Mouse (Mus musculus): Measurements from ENCODE around the gene Zfp473. TPM values are rescaled to one million over a fixed set of nuclear protein-coding genes. Genes with fewer than 3 reads are reported as not detected.
"Not testable (repeated sequence)": the region's sequence is repeated elsewhere in the genome, so short reads cannot be mapped to it uniquely, and the experiment has no call there.

Zfp473 gene
- polyA plus RNA-seq (2015; fragmentation: Nextera tagmentation; extraction: Ambion mirVana) = 0.54 and 0.80 TPM in 2 replicates

DNA sequence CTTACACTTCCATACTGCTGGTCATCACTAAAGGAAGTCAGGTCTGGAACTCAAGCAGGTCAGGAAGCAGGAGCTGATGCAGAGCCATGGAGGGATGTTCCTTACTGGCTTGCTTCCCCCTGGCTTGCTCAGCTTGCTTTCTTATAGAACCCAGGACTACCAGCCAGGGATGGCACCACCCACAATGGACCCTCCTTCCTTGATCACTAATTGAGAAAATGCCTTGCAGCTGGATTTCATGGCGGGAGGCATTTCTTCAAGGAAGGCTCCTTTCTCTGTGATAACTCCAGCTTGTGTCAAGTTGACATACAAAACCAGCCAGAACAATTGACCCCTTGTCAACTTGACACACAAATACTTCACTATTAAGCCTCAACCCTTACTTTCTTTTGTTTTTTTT, at the start of gene Zfp473:
Gene Zfp473, minus strand, starts transcription at position 101 of the 400 bp plus-strand sequence.
- H3K27ac ChIP-seq (ENCODE audit: low read length); H3K4me2 ChIP-seq (ENCODE audit: low read depth, low read length); ATAC-seq (replicated peaks; ENCODE audit: extremely low read depth, insufficient read depth, low FRiP score); H3K4me3 ChIP-seq (ENCODE audit: low read length); H3K9me3 ChIP-seq (replicated peaks; ENCODE audit: control insufficient read depth, low read length); H3K27me3 ChIP-seq (ENCODE audit: control insufficient read depth, insufficient read depth, low read length); H3K9ac ChIP-seq (ENCODE audit: low read length): not testable (repeated sequence)
- H3K36me3 ChIP-seq (ENCODE audit: control insufficient read depth, insufficient read depth) = peaks cover 26% of the 10 kb centered on the region
- H3K4me1 ChIP-seq (ENCODE audit: control insufficient read depth, insufficient read depth, low read length) = peaks cover 11% of the 10 kb centered on the region
- 95% methylated on average over 1 of the region's 1 CpGs for WGBS

DNA sequence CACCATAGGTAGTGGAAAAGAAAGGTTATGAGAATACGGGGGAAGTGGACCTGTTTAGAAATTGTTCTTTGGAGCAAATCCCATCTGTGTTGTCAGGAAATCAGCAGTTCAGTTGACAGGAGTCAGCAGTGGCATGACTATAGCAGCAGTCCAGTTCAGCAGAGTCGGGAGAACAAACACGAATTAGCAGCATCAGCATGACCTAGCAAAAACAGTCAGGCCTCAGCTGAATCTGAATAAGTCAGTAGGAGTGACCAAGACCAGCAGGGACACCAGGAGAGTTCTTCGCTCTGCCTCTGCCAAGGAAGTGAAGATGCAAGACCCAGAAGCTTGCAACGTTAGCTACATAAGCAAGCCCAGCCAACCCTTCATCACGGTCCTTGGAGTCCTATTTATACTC, 41.9 kb upstream of the Zfp473 start:
- Histone ChIP-seq H3K36me3 (ENCODE audit: control insufficient read depth, insufficient read depth) (no peaks in the 10 kb centered on the region), H3K9ac (ENCODE audit: low read length) (no peak overlapping the region), H3K4me3 (ENCODE audit: low read length) (no peak overlapping the region), H3K27me3 (ENCODE audit: control insufficient read depth, insufficient read depth, low read length) (no peaks in the 10 kb centered on the region), H3K27ac (ENCODE audit: low read length) (no peak overlapping the region), H3K4me1 (ENCODE audit: control insufficient read depth, insufficient read depth, low read length) (no peaks in the 10 kb centered on the region), H3K9me3 (replicated peaks; ENCODE audit: control insufficient read depth, low read length) (peaks cover 14% of the 10 kb centered on the region), H3K4me2 (ENCODE audit: low read depth, low read length) (no peak overlapping the region)
- WGBS = 76% methylated on average over 6 of the region's 6 CpGs
- ATAC-seq (replicated peaks; ENCODE audit: extremely low read depth, insufficient read depth, low FRiP score) = no peak

DNA sequence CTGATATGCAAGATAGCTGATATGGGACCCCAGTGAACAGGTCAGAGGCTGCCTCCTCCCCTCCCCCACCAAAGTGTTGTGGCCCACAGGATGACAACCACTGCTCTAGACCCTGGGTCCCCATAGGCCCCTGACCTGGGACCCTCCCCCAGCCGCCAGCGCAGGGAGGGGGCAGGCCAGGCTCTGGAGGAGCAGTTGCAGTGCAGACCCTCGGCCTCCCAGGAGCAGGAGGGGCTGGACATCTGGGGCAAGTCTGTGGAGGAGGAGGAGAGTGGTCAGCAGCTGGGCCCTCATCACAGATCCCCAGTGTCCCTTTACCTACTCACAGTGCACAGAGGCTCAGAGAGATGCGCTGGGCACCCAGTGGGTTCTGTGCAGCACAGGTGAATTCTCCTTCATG, 39.2 kb upstream of the Zfp473 start:
- H3K4me2 ChIP-seq (ENCODE audit: low read depth, low read length) = no peak overlapping the region
- H3K27ac ChIP-seq (ENCODE audit: low read length) = no peak overlapping the region
- 67% methylated on average over 4 of the region's 4 CpGs for WGBS
- ATAC-seq (replicated peaks; ENCODE audit: extremely low read depth, insufficient read depth, low FRiP score) = no peak
- H3K4me3 ChIP-seq (ENCODE audit: low read length) = no peak overlapping the region
- H3K27me3 ChIP-seq (ENCODE audit: control insufficient read depth, insufficient read depth, low read length) = no peaks in the 10 kb centered on the region
- H3K9ac ChIP-seq (ENCODE audit: low read length) = no peak overlapping the region
- peaks cover 8% of the 10 kb centered on the region; the same call in 1 of the 2 replicates for H3K9me3 ChIP-seq (replicated peaks; ENCODE audit: control insufficient read depth, low read length)
- no peaks in the 10 kb centered on the region for H3K4me1 ChIP-seq (ENCODE audit: control insufficient read depth, insufficient read depth, low read length)
- no peaks in the 10 kb centered on the region for H3K36me3 ChIP-seq (ENCODE audit: control insufficient read depth, insufficient read depth)

DNA sequence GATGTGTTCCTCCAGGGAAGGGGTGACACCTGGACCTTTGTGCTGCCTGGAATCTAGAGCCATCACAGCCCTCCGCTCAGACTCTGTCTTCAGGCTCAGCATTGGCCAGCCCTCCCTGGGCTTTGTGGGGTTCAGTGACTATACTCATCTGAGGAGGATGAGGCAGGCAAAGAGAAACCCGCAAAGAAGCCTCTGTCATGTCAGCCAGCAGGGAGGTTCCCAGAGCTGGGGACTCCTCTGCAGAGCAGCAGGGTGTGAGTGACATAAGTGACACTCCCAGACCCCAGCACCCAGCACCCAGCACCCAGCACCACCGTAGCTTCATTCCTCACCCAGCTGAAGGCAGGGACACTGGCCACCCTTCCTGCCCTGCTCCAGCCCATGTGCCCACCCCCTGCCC, 38.7 kb upstream of the Zfp473 start:
- Histone ChIP-seq H3K36me3 (ENCODE audit: control insufficient read depth, insufficient read depth) (no peaks in the 10 kb centered on the region), H3K4me2 (ENCODE audit: low read depth, low read length) (no peak overlapping the region), H3K9ac (ENCODE audit: low read length) (no peak overlapping the region), H3K27me3 (ENCODE audit: control insufficient read depth, insufficient read depth, low read length) (no peaks in the 10 kb centered on the region), H3K27ac (ENCODE audit: low read length) (no peak overlapping the region), H3K9me3 (replicated peaks; ENCODE audit: control insufficient read depth, low read length) (peaks cover 6% of the 10 kb centered on the region; the same call in 1 of the 2 replicates), H3K4me1 (ENCODE audit: control insufficient read depth, insufficient read depth, low read length) (no peaks in the 10 kb centered on the region), H3K4me3 (ENCODE audit: low read length) (no peak overlapping the region)
- ATAC-seq (replicated peaks; ENCODE audit: extremely low read depth, insufficient read depth, low FRiP score) = no peak
- WGBS = 60% methylated on average over 3 of the region's 3 CpGs

DNA sequence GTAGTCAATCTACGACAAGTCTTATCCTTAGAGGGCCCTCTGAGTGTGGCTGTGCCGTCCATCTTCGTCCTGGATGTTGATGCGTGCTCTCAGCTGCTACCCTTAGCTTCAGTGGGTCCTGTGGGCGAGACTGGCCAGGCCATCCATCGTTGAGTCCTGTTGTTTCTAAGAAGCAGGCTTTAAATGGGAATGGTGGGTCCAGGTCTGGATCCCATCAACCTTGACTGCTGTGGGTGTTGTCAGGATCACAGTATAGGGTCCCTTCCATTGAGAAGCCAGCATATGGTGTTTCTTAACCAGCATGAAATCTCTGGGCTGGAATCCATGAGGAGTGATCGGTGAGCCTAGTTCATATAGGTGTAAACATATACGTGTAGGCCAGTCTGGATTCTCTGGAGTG, 29.3 kb upstream of the Zfp473 start:
- H3K27me3 ChIP-seq (ENCODE audit: control insufficient read depth, insufficient read depth, low read length) = no peaks in the 10 kb centered on the region
- H3K4me2 ChIP-seq (ENCODE audit: low read depth, low read length) = no peak overlapping the region
- WGBS = 77% methylated on average over 8 of the region's 8 CpGs
- ATAC-seq (replicated peaks; ENCODE audit: extremely low read depth, insufficient read depth, low FRiP score) = no peak
- no peak overlapping the region for H3K4me3 ChIP-seq (ENCODE audit: low read length)
- no peaks in the 10 kb centered on the region for H3K9me3 ChIP-seq (replicated peaks; ENCODE audit: control insufficient read depth, low read length)
- peaks cover 15% of the 10 kb centered on the region for H3K36me3 ChIP-seq (ENCODE audit: control insufficient read depth, insufficient read depth)
- no peaks in the 10 kb centered on the region for H3K4me1 ChIP-seq (ENCODE audit: control insufficient read depth, insufficient read depth, low read length)
- H3K27ac ChIP-seq (ENCODE audit: low read length) = no peak overlapping the region
- H3K9ac ChIP-seq (ENCODE audit: low read length) = no peak overlapping the region

DNA sequence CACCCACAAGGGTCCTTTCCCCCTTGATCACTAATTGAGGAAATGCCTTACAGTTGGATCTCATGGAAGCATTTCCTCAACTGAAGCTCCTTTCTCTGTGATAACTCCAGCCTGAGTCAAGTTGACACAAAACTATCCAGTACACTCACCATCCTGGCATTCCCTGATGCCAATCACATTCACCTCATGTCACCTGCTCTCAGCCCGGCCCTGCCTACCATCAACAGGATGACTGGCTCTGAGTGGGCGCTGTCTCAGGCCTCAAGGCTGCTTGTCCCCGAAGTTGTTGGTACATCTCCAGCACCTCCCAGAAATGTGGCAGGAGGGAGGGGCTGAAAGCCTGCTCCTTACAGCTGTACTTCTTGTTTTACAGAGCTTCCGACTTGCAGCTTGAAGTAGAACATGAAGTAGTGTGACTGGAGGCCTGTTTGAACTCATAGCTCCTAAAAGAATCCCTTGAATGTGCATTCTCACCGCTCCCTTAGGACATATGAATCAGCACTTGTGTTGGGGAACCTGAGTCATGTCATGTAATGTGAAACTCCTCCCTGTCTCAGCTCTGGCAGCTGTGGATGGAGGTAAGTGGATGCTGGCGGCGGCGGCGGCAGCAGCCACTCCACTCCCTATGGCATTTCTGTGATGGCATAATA, 26.1 kb upstream of the Zfp473 start:
- Histone ChIP-seq H3K9ac (ENCODE audit: low read length) (no peak overlapping the region), H3K9me3 (replicated peaks; ENCODE audit: control insufficient read depth, low read length) (no peaks in the 10 kb centered on the region), H3K36me3 (ENCODE audit: control insufficient read depth, insufficient read depth) (peaks cover 31% of the 10 kb centered on the region), H3K4me3 (ENCODE audit: low read length) (no peak overlapping the region), H3K27me3 (ENCODE audit: control insufficient read depth, insufficient read depth, low read length) (no peaks in the 10 kb centered on the region), H3K4me1 (ENCODE audit: control insufficient read depth, insufficient read depth, low read length) (no peaks in the 10 kb centered on the region), H3K27ac (ENCODE audit: low read length) (no peak overlapping the region), H3K4me2 (ENCODE audit: low read depth, low read length) (no peak overlapping the region)
- ATAC-seq (replicated peaks; ENCODE audit: extremely low read depth, insufficient read depth, low FRiP score) = no peak
- WGBS = 82% methylated on average over 9 of the region's 9 CpGs

DNA sequence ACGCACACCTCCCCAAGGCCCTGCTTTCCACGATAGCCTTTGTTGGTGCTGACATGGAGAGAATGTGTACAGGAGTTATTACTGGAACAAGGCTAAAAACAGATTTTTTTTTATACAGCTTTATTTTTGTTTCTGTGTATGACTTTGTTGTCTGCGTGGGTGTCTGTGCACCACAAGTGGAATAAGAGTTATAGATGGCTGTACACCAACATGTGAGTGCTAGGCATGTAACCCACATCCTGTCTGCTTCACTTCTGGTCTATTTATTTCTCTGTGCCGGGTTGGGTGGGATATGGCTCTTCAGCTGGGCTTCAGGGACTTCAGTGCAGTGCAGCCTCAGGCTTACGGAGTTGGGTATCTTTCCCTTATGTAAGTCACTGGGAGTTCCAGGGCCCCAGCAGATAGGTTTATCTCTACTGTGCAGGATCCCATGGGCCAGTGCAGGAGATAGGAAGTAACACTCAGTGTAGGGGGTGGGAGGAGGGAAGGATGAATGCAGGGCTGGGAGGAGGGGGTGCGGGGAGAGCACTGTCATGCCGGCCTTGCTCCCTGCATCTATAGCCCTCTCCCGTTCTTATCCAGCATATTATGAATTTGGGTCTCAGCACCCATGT, 21.8 kb upstream of the Zfp473 start:
- ATAC-seq (replicated peaks; ENCODE audit: extremely low read depth, insufficient read depth, low FRiP score) = no peak
- WGBS = 74% methylated on average over 8 of the region's 8 CpGs

DNA sequence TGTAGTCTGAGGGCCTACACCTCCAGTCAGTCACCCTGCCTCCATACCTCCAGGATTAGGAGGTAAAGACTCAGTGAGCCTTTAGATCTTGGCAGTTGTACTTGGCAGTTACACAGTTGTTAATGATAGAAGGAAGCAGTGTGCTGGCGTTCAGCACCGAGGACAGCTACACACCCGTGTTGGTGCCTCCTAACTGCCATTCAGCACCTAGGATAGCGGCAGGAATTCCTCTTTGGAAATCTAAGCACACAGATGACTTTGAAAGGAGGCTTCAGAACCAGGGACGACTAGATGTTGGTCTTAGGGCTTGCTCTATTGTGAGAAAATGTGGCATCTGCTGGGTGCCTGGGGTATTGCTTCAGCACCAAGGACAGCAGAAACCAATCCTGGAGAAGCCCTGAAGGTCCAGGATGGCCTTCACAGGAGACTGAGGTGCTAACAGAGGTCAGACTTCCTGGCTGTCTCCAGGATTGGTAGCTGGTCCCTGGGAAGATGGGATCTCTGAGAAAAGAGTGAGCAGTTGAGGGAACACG, 19.3 kb upstream of the Zfp473 start:
- H3K36me3 ChIP-seq (ENCODE audit: control insufficient read depth, insufficient read depth) = peaks cover 45% of the 10 kb centered on the region
- 15% methylated on average over 6 of the region's 6 CpGs for WGBS
- no peaks in the 10 kb centered on the region for H3K27me3 ChIP-seq (ENCODE audit: control insufficient read depth, insufficient read depth, low read length)
- no peak overlapping the region for H3K9ac ChIP-seq (ENCODE audit: low read length)
- no peaks in the 10 kb centered on the region for H3K4me1 ChIP-seq (ENCODE audit: control insufficient read depth, insufficient read depth, low read length)
- ATAC-seq (replicated peaks; ENCODE audit: extremely low read depth, insufficient read depth, low FRiP score) = no peak
- no peak overlapping the region for H3K27ac ChIP-seq (ENCODE audit: low read length)
- no peak overlapping the region for H3K4me2 ChIP-seq (ENCODE audit: low read depth, low read length)
- H3K4me3 ChIP-seq (ENCODE audit: low read length) = no peak overlapping the region
- H3K9me3 ChIP-seq (replicated peaks; ENCODE audit: control insufficient read depth, low read length) = no peaks in the 10 kb centered on the region

More for the DNA sequence above, 21.8 kb upstream of the Zfp473 start:
- H3K36me3 ChIP-seq (ENCODE audit: control insufficient read depth, insufficient read depth) = peaks cover 48% of the 10 kb centered on the region
- no peaks in the 10 kb centered on the region for H3K27me3 ChIP-seq (ENCODE audit: control insufficient read depth, insufficient read depth, low read length)
- H3K4me3 ChIP-seq (ENCODE audit: low read length) = no peak overlapping the region
- no peak overlapping the region for H3K27ac ChIP-seq (ENCODE audit: low read length)
- no peak overlapping the region for H3K9ac ChIP-seq (ENCODE audit: low read length)
- no peaks in the 10 kb centered on the region for H3K9me3 ChIP-seq (replicated peaks; ENCODE audit: control insufficient read depth, low read length)
- H3K4me2 ChIP-seq (ENCODE audit: low read depth, low read length) = no peak overlapping the region
- H3K4me1 ChIP-seq (ENCODE audit: control insufficient read depth, insufficient read depth, low read length) = no peaks in the 10 kb centered on the region

DNA sequence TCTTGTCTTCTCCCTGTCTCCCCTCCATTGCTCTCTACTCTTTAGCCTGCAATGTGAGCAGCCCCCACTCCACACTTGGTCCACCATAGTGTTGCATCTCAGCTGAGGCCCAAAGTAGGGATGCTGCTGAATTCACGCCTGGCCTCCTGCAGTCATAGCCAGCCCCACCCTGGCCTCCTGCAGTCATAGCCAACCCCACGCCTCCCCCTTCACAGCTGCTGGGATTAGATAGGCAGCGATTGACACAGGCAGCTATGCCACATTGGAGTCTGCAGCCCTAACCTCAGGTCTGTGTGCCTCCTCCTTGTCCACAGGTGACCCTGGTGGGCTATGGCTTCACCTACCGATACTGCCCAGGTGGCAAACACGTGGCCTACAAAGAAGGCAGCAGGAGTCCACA, 17.3 kb upstream of the Zfp473 start:
- H3K9ac ChIP-seq (ENCODE audit: low read length) = no peak overlapping the region
- peaks cover 43% of the 10 kb centered on the region for H3K36me3 ChIP-seq (ENCODE audit: control insufficient read depth, insufficient read depth)
- H3K9me3 ChIP-seq (replicated peaks; ENCODE audit: control insufficient read depth, low read length) = no peaks in the 10 kb centered on the region
- no peak overlapping the region for H3K4me3 ChIP-seq (ENCODE audit: low read length)
- no peak for ATAC-seq (replicated peaks; ENCODE audit: extremely low read depth, insufficient read depth, low FRiP score)
- H3K27ac ChIP-seq (ENCODE audit: low read length) = no peak overlapping the region
- no peaks in the 10 kb centered on the region for H3K27me3 ChIP-seq (ENCODE audit: control insufficient read depth, insufficient read depth, low read length)
- H3K4me2 ChIP-seq (ENCODE audit: low read depth, low read length) = no peak overlapping the region
- H3K4me1 ChIP-seq (ENCODE audit: control insufficient read depth, insufficient read depth, low read length) = no peaks in the 10 kb centered on the region
- 77% methylated on average over 5 of the region's 5 CpGs for WGBS
